Mouse (Mus musculus): ENCODE data around the gene Slc24a4.
A peak's percentile ranks its signal among the peaks of the same experiment; 100 is the strongest.

Gene Slc24a4

DNA sequence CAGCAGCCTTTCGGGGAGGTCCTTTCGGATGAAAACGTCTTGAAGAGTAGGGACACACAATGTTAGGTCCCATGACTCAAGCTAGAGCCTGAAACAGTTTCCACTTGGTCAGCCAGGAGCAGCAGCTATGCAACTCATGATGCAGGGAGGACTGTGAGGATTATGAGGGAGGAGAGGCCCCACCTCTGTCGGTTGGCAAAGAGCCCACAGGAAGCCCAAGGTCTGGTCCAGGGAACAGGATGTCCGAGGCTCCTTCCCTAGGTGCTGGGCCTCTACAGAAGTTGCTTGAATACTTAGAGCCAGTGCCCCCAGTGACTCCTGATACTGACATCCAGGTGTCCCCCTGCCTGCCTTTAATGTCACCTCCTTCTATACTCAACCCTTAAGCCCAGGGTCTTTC, 182.9 kb downstream of the Slc24a4 start:
- DNase-seq, result peak; percentile 52 to 76
